Mouse (Mus musculus) cerebellum, adult 11-12 months (tissue): ENCODE results near the gene Otop2.

Source experiments
- DNase-seq: peaks from one replicate; pipeline ENCODE4 v3.0.0; 2022

The Otop2 gene

DNA sequence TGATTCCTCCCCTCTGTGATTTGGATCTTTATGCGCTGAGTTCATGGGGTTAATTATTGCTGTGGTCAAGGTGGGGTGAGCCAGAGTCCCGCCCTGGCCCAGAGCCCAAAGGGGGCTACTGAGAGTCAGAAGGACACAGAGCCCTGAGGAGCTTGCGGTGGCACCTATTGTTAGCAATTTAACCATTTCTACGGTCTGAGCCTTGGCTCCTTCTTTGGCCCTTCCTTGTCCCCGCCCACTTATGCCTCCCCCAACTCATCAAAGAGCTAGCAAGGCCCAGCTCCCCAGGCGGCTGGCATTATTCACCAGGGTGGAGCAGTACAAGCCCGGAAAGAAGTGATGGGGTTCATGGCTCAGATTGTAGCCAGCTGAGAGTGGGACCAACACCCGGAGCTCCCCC, at the start of gene Otop2:
Otop2 (plus strand) TSS at position 301 of the 400 bp plus-strand sequence.
- no peak for DNase-seq

- DNase-seq: no peak
Measured at GRCm38 (mm10) chr11:115257775-115258510, 49.0 kb upstream of the Otop2 start.

DNA sequence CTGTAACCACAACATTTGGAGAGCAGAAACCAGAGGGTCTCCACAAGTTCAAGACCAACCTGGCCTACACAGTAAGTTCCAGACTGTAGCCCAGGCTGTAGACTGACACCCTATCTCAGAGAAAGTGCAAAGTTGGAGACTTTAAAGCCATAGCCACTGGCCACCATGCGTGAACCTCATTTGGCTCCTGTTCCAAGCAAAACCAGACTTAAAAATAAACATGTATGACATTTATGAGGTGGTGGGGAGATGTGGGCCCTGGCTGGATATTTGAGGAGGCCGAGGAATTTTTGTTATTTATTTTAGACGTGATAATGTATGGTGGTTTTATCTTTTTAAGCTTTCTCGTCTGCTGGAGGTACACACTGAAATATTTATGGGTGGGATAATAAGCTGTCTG, 47.8 kb upstream of the Otop2 start:
- DNase-seq: no peak

DNA sequence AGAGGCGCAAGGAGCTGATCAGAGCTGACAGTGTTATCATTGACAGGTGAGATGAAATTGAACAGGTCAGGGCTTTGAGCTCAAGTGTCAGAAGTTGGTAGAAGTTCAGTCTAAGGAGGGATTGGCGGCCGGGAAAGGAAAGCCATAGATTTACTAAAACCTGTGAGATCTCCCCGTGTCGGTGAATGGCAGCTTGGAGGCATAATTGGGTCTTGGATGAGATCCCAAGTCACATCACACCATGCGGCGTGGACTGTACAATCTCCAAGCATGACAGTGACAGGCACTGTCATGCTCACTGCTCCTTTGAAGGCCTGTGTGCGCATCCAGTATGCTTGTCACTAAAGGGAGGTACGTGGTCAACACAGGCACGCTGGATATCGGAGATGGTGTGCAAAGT, 44.0 kb upstream of the Otop2 start:
- peak; percentile 78 for DNase-seq

- peak; percentile 81 for DNase-seq
Measured at GRCm38 (mm10) chr11:115264136-115264861, 42.7 kb upstream of the Otop2 start.

DNA sequence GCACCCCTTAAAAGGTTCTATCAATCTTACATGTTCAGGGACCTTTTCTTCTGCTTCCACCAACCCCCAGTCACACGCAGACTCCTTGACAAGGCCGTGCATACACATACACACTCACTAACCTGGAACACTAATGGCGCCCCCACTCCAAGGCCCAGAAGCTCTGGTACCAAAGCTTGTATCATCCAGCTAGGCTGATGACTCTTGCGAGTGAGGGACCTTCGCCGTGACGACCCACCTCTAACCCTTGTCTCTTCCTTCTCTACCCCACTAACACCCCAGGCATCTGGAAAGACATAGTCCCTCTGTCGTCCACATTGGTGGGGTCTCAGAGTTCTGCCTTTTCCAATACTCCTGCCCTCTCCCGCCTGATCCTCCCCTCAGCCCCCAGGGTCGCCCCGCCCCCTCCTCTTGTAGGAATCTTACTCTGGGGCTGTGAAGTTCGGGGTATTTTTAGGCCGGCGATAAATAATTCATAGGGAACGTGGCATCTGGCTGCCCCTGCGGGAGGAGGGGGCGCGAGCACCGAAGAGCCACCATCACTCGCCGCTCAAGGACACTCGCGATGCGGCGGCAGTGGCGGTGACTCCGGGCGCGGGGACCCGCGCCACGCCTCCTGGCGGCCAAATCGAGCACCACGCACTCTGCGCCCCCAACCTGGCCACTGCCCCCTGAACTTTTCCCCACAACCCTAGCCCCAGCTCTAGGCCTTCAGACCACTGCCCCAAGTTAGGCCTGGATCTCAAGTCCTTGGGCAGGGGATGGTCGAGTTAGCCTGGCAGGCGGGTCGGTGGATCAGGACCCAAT, 41.9 kb upstream of the Otop2 start:
- DNase-seq: peak; percentile 67

- DNase-seq: peak; percentile 87
Measured at GRCm38 (mm10) chr11:115265771-115266399, 41.1 kb upstream of the Otop2 start.

- DNase-seq: peak; percentile 83
Measured at GRCm38 (mm10) chr11:115266400-115266778, 40.6 kb upstream of the Otop2 start.

GRCm38 (mm10) chr11:115267061-115267883, 39.7 kb upstream of the Otop2 start, which contains the start of gene Grin2c:
Gene Grin2c (minus strand): TSS chr11:115267243.
- peak; percentile 72 for DNase-seq

- DNase-seq: peak; percentile 68
Measured at GRCm38 (mm10) chr11:115267958-115268357, 39.0 kb upstream of the Otop2 start.

- DNase-seq: peak; percentile 72
Measured at GRCm38 (mm10) chr11:115269330-115270066, 37.5 kb upstream of the Otop2 start.

DNA sequence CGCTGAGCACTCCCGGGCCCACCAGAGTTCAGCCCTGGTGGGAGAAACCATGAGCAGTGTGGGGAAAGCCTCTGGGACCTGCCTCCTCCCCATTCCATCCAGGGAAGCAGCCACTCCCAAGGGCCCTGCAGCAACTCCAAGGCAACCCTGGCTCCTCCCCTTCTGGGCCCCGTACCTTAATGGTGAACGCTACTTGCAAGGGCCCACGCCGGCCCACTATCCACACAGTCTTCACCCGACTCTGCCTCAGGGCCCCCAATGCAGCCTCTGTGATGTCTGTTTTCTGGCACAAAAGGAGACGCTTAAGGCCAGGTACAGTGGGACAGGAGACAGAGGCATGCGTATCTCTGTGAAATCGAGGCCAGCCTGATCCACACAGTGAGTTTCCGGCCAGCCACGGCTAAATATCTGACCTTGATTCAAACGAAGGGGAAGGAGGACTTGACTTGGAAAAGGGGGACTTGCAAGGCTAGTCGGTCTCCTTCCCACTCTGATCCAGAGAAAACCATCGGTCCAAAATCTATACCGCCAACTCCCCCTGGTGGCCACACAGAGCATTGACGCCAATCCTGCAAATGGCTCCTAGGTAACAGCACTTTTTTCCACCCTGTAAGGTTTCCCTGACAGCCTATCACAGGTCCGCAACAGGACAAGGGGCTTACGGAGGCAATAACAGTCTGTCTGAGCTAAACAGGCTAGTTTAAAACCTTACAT, 36.7 kb upstream of the Otop2 start:
- DNase-seq: peak; percentile 89

GRCm38 (mm10) chr11:115271052-115271451, 35.9 kb upstream of the Otop2 start:
- DNase-seq: peak; percentile 66

DNA sequence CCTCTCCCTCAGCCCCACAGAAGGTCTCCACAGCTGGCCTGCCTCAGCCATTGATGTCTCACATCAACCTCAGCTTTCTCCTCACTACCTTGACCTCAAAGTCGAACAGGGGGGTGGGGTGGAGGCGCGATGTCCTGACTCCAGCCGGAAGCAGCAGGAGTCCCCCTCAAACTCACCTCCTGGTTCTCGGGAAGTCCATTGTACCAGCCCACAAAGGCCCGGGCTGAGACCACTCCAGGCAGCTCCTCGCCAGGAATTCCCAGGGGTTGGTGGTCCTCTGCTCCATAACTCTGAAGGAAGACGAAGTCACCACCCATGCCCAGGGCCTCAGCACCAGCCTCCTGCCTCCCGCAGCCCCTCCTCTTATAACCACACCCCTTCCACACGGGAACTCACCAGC, 35.5 kb upstream of the Otop2 start:
- DNase-seq: peak; percentile 69

DNA sequence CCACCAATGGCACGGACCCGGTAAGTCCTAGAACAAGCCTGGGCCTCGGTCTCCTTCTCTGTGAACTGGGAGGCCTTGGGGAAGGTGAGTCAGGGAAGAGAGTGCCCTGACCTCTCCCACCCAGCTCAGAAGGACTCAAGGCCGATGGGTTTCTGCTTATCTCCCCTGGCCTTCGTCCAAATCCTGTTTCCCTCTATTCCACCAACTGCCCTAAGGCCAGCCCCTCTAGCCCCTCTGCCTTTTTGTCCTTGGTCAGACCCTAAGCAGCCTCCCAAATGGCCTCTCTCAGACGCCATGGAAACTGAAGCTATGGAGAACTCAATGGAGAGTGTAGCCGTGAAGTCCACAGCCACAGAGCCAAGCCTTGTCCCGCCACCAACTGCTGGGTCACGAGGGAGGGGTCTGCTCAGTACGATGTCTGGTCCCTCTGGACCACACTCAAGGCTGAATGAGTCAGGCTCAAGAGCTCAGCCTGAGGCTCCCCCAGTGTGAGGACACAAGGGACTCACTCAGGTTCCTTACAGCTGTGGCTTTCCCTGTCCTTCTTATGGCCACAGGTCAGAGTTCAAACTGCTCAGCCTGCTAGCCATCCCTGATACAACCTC, 34.0 kb upstream of the Otop2 start:
- DNase-seq: peak; percentile 52

DNA sequence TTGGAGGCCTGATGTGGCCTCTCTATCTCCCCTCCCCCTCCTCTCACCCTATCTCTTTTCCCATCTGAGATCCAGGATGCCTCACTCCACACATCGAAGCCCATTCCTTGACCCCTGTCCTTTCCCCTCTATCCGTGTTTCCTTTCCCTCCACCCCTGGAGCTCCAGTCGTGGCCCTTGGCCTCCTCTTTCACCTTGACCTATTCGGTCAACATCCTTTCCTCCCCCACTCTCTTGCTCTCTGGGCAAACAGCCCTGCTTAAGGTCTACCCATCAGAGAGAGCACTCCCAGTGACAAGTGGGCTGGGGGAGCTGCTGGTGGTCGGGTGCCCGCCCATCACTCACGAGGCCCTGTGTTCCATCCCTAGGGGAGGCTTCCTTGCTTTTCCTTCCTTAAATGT, 33.2 kb upstream of the Otop2 start:
- no peak for DNase-seq

GRCm38 (mm10) chr11:115274178-115274577, 32.8 kb upstream of the Otop2 start:
- DNase-seq: no peak

- DNase-seq: no peak
Measured at GRCm38 (mm10) chr11:115274771-115275170, 32.2 kb upstream of the Otop2 start.

- no peak for DNase-seq
Measured at GRCm38 (mm10) chr11:115275509-115275908, 31.5 kb upstream of the Otop2 start.

- DNase-seq: peak; percentile 61
Measured at GRCm38 (mm10) chr11:115275954-115276353, 31.0 kb upstream of the Otop2 start.
